Mouse (Mus musculus): Measurements from ENCODE around the gene Cdc27.

DNA sequence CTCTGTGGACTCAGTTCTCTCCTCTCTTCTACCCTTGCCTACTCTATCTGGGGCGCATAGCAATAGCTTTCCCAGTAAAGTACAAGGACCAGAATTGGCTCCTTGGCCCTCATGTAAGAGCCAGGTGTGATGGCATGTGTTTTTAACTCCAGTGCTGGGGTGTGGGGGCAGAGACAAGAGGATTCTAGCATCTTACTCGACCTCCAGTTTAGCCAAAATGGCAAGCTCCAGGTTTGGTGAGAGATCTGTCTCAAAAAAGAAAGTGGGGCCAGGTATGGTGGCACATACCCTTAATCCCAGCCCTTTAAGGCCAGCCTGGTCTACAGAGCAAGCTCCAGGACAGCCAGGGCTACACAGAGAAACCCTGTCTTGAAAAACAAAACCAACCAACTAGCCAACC lies 16.4 kb upstream of the Cdc27 start:
- TF ChIP-seq EP300 (IDR thresholded peaks at IDR 0.05) (no peak), CTCF (IDR thresholded peaks at IDR 0.05) (no peak)

Data from lung, postnatal 0 days (tissue).